Mouse (Mus musculus): ENCODE measurements around the gene Kri1. TPM values are rescaled to one million over a fixed set of nuclear protein-coding genes. Genes with fewer than 3 reads are reported as not detected.

The Kri1 gene
- total RNA-seq, 2 experiments from 2014 or later, result 28.8 to 38.4 TPM

Other genes with a start within 250 kb of the Kri1 start
- gene Zglp1, start 220.9 kb downstream of the Kri1 start, total RNA-seq (2021), result not detected
- gene Gm49373, start 214.9 kb downstream of the Kri1 start, total RNA-seq (2021), result under 1 TPM; 0.45 to 0.51 TPM
- 10 to 100 TPM; 32.5 to 38.6 TPM for gene Fdx1l, start 214.4 kb downstream of the Kri1 start, total RNA-seq (2021)
- 1 to 10 TPM in 1 of 2 experiments, under 1 TPM in 1; 0.63 to 1.5 TPM for gene Gm38431, start 196.0 kb downstream of the Kri1 start, total RNA-seq (2021)
- 10 to 100 TPM; 47.2 to 50.3 TPM for gene Raver1, start 196.0 kb downstream of the Kri1 start, total RNA-seq (2021)
- 10 to 100 TPM; 12.5 to 18.6 TPM for gene Tyk2, start 156.7 kb downstream of the Kri1 start, total RNA-seq (2021)
- gene Cdc37, start 138.0 kb downstream of the Kri1 start, total RNA-seq (2021), result 100 to 1,000 TPM; 155 to 160 TPM
- gene Pde4a, start 122.3 kb downstream of the Kri1 start, total RNA-seq (2021), result 10 to 100 TPM; 22.7 to 31.5 TPM
- gene Keap1, start 48.6 kb downstream of the Kri1 start, total RNA-seq (2021), result 10 to 100 TPM; 39.4 to 45.8 TPM
- gene S1pr5, start 39.5 kb downstream of the Kri1 start, total RNA-seq (2021), result 1 to 10 TPM; 1.4 to 1.7 TPM
- gene Atg4d, start 22.7 kb downstream of the Kri1 start, total RNA-seq (2021), result 10 to 100 TPM; 45.4 to 48.1 TPM
- 10 to 100 TPM; 16.8 to 23.8 TPM for gene Cdkn2d, start 3.4 kb upstream of the Kri1 start, total RNA-seq (2021)
- under 1 TPM in 1 of 2 experiments, not detected in 1; 0.15 TPM for gene Ap1m2, start 24.4 kb upstream of the Kri1 start, total RNA-seq (2021)
- gene Slc44a2, start 32.7 kb upstream of the Kri1 start, total RNA-seq (2021), result 10 to 100 TPM; 48.3 to 63.4 TPM
- gene Ilf3, start 79.9 kb upstream of the Kri1 start, total RNA-seq (2021), result 10 to 100 TPM; 54.4 to 67.4 TPM
- 10 to 100 TPM; 14.8 to 21.1 TPM for gene Qtrt1, start 123.9 kb upstream of the Kri1 start, total RNA-seq (2021)
- gene Dnm2, start 136.9 kb upstream of the Kri1 start, total RNA-seq (2021), result 10 to 100 TPM; 79.1 to 94.7 TPM
- gene Tmed1, start 222.3 kb upstream of the Kri1 start, total RNA-seq (2021), result 10 to 100 TPM; 30.3 to 30.4 TPM
- 1 to 10 TPM; 4.2 to 4.7 TPM for gene AB124611, start 238.2 kb upstream of the Kri1 start, total RNA-seq (2021)